Mouse (Mus musculus) heart, postnatal 0 days (tissue): ENCODE results near the gene 1700030K09Rik.

Source experiments
- CTCF ChIP-seq: IDR thresholded peaks from 2 replicates; pipeline ENCODE4 v1.5.1; 2016; ENCODE audit warnings: antibody characterized with exemption, control low read depth, low read depth
- EP300 ChIP-seq: IDR thresholded peaks from 2 replicates; pipeline ENCODE4 v1.6.1; 2016; ENCODE audit warnings: antibody characterized with exemption, low read depth

DNA sequence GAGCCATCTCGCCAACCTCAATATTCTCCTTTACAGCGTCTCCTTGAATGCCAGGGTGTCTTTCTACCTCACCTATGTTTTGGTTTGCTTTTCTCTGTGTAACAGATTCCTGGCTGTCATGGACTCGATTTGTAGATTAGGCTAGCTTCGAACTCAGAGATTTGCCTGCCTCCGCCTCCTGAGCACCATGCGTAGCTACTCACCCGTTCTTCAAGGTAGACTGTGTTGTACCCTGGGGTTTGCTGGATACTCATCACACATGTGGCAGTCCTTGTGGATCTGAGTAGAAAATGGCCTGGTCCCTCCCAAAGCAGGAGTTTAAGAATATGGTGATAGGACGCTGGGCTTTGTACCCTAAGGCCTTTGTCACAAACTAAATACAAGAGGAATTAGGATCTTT, 49.7 kb downstream of the 1700030K09Rik start:
- no peak for TF ChIP-seq CTCF
- no peak for TF ChIP-seq EP300
